Mouse (Mus musculus): ENCODE data around the gene Zyx. TPM values are rescaled to one million over a fixed set of nuclear protein-coding genes. Genes with fewer than 3 reads are reported as not detected.

Gene Zyx
- polyA plus RNA-seq, 1 experiment from 2014 or later = 33.1 TPM

GRCm38 (mm10) chr6:42383360-42383759 lies 33.9 kb downstream of the Zyx start:
- no peak overlapping the region for H3K4me3 ChIP-seq
- no peaks in the 10 kb centered on the region for H3K36me3 ChIP-seq
- ATAC-seq (replicated peaks) = no peak
- H3K4me1 ChIP-seq = no peaks in the 10 kb centered on the region
- H3K9me3 ChIP-seq = no peaks in the 10 kb centered on the region
- no peak overlapping the region for H3K9ac ChIP-seq (replicated peaks)
- 89% methylated on average over 5 of the region's 5 CpGs for WGBS
- no peaks in the 10 kb centered on the region for H3K27me3 ChIP-seq
- no peak overlapping the region for H3K27ac ChIP-seq (replicated peaks)
- H3K4me2 ChIP-seq (replicated peaks) = no peak overlapping the region

GRCm38 (mm10) chr6:42385635-42386034 lies 36.2 kb downstream of the Zyx start:
- H3K27ac ChIP-seq (replicated peaks) = no peak overlapping the region
- no peaks in the 10 kb centered on the region for H3K36me3 ChIP-seq
- WGBS = 90% methylated on average over 4 of the region's 4 CpGs
- H3K27me3 ChIP-seq = no peaks in the 10 kb centered on the region
- ATAC-seq (replicated peaks) = no peak
- no peak overlapping the region for H3K9ac ChIP-seq (replicated peaks)
- H3K4me1 ChIP-seq = no peaks in the 10 kb centered on the region
- no peak overlapping the region for H3K4me3 ChIP-seq
- H3K4me2 ChIP-seq (replicated peaks) = no peak overlapping the region
- H3K9me3 ChIP-seq = no peaks in the 10 kb centered on the region

- 78% methylated on average over 2 of the region's 2 CpGs for WGBS
- ATAC-seq (replicated peaks) = no peak
- H3K27ac ChIP-seq (replicated peaks) = no peak overlapping the region
These were observed 42.4 kb downstream of the Zyx start for GRCm38 (mm10) chr6:42391796-42392330.

GRCm38 (mm10) chr6:42395960-42396809 lies 46.8 kb downstream of the Zyx start:
- Histone ChIP-seq H3K4me2 (replicated peaks) (no peak overlapping the region), H3K27me3 (no peaks in the 10 kb centered on the region), H3K9ac (replicated peaks) (no peak overlapping the region), H3K27ac (replicated peaks) (no peak overlapping the region), H3K36me3 (no peaks in the 10 kb centered on the region), H3K9me3 (no peaks in the 10 kb centered on the region), H3K4me1 (no peaks in the 10 kb centered on the region), H3K4me3 (no peak overlapping the region)
- ATAC-seq (replicated peaks) = no peak
- WGBS = 69% methylated on average over 9 of the region's 9 CpGs

More at GRCm38 (mm10) chr6:42391796-42392330, 42.4 kb downstream of the Zyx start:
- no peak overlapping the region for H3K4me2 ChIP-seq (replicated peaks)
- no peaks in the 10 kb centered on the region for H3K27me3 ChIP-seq
- no peaks in the 10 kb centered on the region for H3K36me3 ChIP-seq
- H3K4me1 ChIP-seq = no peaks in the 10 kb centered on the region
- no peak overlapping the region for H3K4me3 ChIP-seq
- H3K9me3 ChIP-seq = no peaks in the 10 kb centered on the region
- no peak overlapping the region for H3K9ac ChIP-seq (replicated peaks)

GRCm38 (mm10) chr6:42397041-42397657 lies 47.7 kb downstream of the Zyx start:
- Histone ChIP-seq H3K36me3 (no peaks in the 10 kb centered on the region), H3K9me3 (no peaks in the 10 kb centered on the region), H3K4me3 (no peak overlapping the region), H3K27ac (replicated peaks) (no peak overlapping the region), H3K27me3 (no peaks in the 10 kb centered on the region), H3K9ac (replicated peaks) (no peak overlapping the region), H3K4me1 (no peaks in the 10 kb centered on the region), H3K4me2 (replicated peaks) (no peak overlapping the region)
- ATAC-seq (replicated peaks) = no peak
- WGBS = 74% methylated on average over 3 of the region's 3 CpGs

GRCm38 (mm10) chr6:42398285-42398684 lies 48.9 kb downstream of the Zyx start:
- no peak overlapping the region for H3K4me3 ChIP-seq
- H3K9me3 ChIP-seq = no peaks in the 10 kb centered on the region
- no peaks in the 10 kb centered on the region for H3K36me3 ChIP-seq
- no peaks in the 10 kb centered on the region for H3K4me1 ChIP-seq
- WGBS = 92% methylated on average over 3 of the region's 3 CpGs
- H3K9ac ChIP-seq (replicated peaks) = no peak overlapping the region
- no peaks in the 10 kb centered on the region for H3K27me3 ChIP-seq
- no peak overlapping the region for H3K4me2 ChIP-seq (replicated peaks)
- no peak overlapping the region for H3K27ac ChIP-seq (replicated peaks)
- no peak for ATAC-seq (replicated peaks)

- 96% methylated on average over 1 of the region's 1 CpGs for WGBS
- no peak overlapping the region for H3K27ac ChIP-seq (replicated peaks)
- H3K4me2 ChIP-seq (replicated peaks) = no peak overlapping the region
- H3K4me3 ChIP-seq = no peak overlapping the region
- H3K4me1 ChIP-seq = no peaks in the 10 kb centered on the region
- no peaks in the 10 kb centered on the region for H3K27me3 ChIP-seq
- no peaks in the 10 kb centered on the region for H3K9me3 ChIP-seq
- no peak overlapping the region for H3K9ac ChIP-seq (replicated peaks)
- ATAC-seq (replicated peaks) = no peak
- H3K36me3 ChIP-seq = no peaks in the 10 kb centered on the region
These were observed 49.6 kb downstream of the Zyx start for GRCm38 (mm10) chr6:42398998-42399397.

- Histone ChIP-seq H3K27ac (replicated peaks) (no peak within 1 kb of the TSS), H3K27me3 (no peaks in the 10 kb centered on the region), H3K9ac (replicated peaks) (no peak within 1 kb of the TSS), H3K4me3 (no peak within 1 kb of the TSS), H3K36me3 (no peaks in the 10 kb centered on the region), H3K9me3 (no peaks in the 10 kb centered on the region), H3K4me2 (replicated peaks) (no peak within 1 kb of the TSS), H3K4me1 (no peaks in the 10 kb centered on the region)
- 86% methylated on average over 1 of the region's 1 CpGs for WGBS
- no peak for ATAC-seq (replicated peaks)
These were observed 50.5 kb downstream of the Zyx start, which contains the start of gene Tas2r143 for GRCm38 (mm10) chr6:42399938-42400337. Gene Tas2r143 (plus strand): TSS chr6:42400238.

- Histone ChIP-seq H3K4me1 (no peaks in the 10 kb centered on the region), H3K27me3 (no peaks in the 10 kb centered on the region), H3K36me3 (no peaks in the 10 kb centered on the region), H3K27ac (replicated peaks) (no peak within 1 kb of the TSS), H3K4me3 (no peak within 1 kb of the TSS), H3K9me3 (no peaks in the 10 kb centered on the region), H3K9ac (replicated peaks) (no peak within 1 kb of the TSS), H3K4me2 (replicated peaks) (no peak within 1 kb of the TSS)
- 93% methylated on average over 2 of the region's 2 CpGs for WGBS
- no peak for ATAC-seq (replicated peaks)
These were observed 55.7 kb downstream of the Zyx start, which contains the start of gene Tas2r135 for GRCm38 (mm10) chr6:42405134-42405533. Gene Tas2r135 (plus strand): TSS chr6:42405434.

Other genes starting within 250 kb of the Zyx start
- gene Tas2r139, start 208.7 kb upstream of the Zyx start, polyA plus RNA-seq (2015; fragmentation: Nextera tagmentation; extraction: Ambion mirVana) = not detected in 2 replicates
- not detected in 2 replicates for gene Tas2r144, start 134.3 kb upstream of the Zyx start, polyA plus RNA-seq (2015; fragmentation: Nextera tagmentation; extraction: Ambion mirVana)
- gene Gstk1, start 103.7 kb upstream of the Zyx start, polyA plus RNA-seq (2015; fragmentation: Nextera tagmentation; extraction: Ambion mirVana) = 10.7 and 12.0 TPM in 2 replicates
- gene Tmem139, start 87.7 kb upstream of the Zyx start, polyA plus RNA-seq (2015; fragmentation: Nextera tagmentation; extraction: Ambion mirVana) = 0.22 and 0.24 TPM in 2 replicates
- gene Casp2, start 84.6 kb upstream of the Zyx start, polyA plus RNA-seq (2015; fragmentation: Nextera tagmentation; extraction: Ambion mirVana) = 61.4 and 62.7 TPM in 2 replicates
- 2.2 and 2.3 TPM in 2 replicates for gene Clcn1, start 62.9 kb upstream of the Zyx start, polyA plus RNA-seq (2015; fragmentation: Nextera tagmentation; extraction: Ambion mirVana)
- 5.4 and 6.2 TPM in 2 replicates for gene Fam131b, start 25.0 kb upstream of the Zyx start, polyA plus RNA-seq (2015; fragmentation: Nextera tagmentation; extraction: Ambion mirVana)
- gene Epha1, start 23.6 kb downstream of the Zyx start, polyA plus RNA-seq (2015; fragmentation: Nextera tagmentation; extraction: Ambion mirVana) = 0.14 and 0.20 TPM in 2 replicates
- not detected in 2 replicates for gene Tas2r143, start 50.6 kb downstream of the Zyx start, polyA plus RNA-seq (2015; fragmentation: Nextera tagmentation; extraction: Ambion mirVana)
- gene Tas2r135, start 55.8 kb downstream of the Zyx start, polyA plus RNA-seq (2015; fragmentation: Nextera tagmentation; extraction: Ambion mirVana) = not detected in 2 replicates
- not detected in 2 replicates for gene Tas2r126, start 84.9 kb downstream of the Zyx start, polyA plus RNA-seq (2015; fragmentation: Nextera tagmentation; extraction: Ambion mirVana)
- not detected in 2 replicates for gene Olfr458, start 115.6 kb downstream of the Zyx start, polyA plus RNA-seq (2015; fragmentation: Nextera tagmentation; extraction: Ambion mirVana)
- not detected in 2 replicates for gene Olfr457, start 126.7 kb downstream of the Zyx start, polyA plus RNA-seq (2015; fragmentation: Nextera tagmentation; extraction: Ambion mirVana)
- not detected in 2 replicates for gene Olfr456, start 137.6 kb downstream of the Zyx start, polyA plus RNA-seq (2015; fragmentation: Nextera tagmentation; extraction: Ambion mirVana)
- gene Olfr455, start 198.0 kb downstream of the Zyx start, polyA plus RNA-seq (2015; fragmentation: Nextera tagmentation; extraction: Ambion mirVana) = not detected in 2 replicates
- not detected in 2 replicates for gene Tcaf3, start 248.1 kb downstream of the Zyx start, polyA plus RNA-seq (2015; fragmentation: Nextera tagmentation; extraction: Ambion mirVana)